Mouse (Mus musculus) embryo, embryonic 11 days (tissue): Measurements from ENCODE around the gene Cltc.

Experiments used
- DNase-seq: peaks from one replicate; pipeline ENCODE4 v3.0.0-alpha.2; 2015

The Cltc gene

DNA sequence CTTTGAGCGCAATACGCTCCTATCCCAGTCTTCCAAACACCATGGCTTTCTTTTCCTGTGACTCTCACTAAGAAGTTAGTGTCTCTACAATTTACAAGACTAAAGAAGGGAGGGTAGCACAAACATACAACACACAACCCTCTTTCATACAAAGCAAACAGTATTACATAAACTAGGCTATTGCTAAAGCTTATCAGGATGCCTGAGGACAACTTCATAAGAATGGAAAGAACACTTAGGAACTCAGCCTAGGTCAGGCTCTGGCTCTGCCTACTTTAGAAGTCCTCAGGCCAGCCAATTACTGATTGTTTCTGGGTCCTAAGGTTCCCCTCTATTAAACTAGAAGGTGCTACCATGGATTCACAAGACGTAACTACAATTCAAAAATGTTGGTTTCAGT, 76.6 kb downstream of the Cltc start:
- no peak for DNase-seq

GRCm38 (mm10) chr11:86678957-86679356, 78.4 kb downstream of the Cltc start:
- no peak for DNase-seq

- DNase-seq: no peak
Measured at GRCm38 (mm10) chr11:86675520-86675919, 81.8 kb downstream of the Cltc start.

DNA sequence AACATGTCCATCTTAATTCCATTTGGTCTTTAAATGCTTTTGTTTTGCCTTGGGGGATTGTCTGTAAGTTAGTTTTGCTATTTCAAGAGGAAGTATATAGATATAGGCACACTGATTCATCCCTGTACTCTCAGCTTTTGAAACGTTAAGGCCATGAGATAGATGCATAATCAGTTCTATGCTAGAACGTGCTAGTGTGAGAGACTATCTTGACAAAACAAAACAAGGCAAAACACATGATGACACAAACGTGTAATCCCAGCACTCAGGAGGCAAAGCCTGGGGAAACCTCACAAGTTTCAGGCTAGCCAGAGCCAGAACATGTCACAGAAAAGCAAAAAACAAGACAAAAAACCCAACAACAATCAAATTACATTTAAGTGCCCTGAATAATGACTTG, 84.6 kb downstream of the Cltc start:
- DNase-seq: no peak

GRCm38 (mm10) chr11:86671041-86671675, 86.2 kb downstream of the Cltc start:
- no peak for DNase-seq

GRCm38 (mm10) chr11:86668169-86668568, 89.2 kb downstream of the Cltc start:
- no peak for DNase-seq

DNA sequence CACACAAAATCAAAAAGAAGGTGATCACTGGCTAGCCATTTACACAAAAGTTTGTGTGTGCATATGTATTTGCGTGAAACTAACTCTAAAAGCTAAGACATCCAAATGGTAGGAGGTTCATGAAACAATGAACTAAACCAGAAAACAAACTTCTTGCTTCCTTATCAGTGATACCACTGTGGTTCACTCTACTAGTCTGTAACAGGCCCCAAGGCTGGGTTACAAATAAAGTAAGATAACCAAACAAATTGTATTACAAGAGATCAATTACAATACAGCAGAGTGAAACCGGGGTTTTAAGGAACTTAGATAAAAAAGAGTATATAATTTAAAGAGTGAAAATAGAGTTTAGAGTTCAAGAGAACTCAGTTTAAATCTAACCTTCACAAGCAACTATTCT, 89.8 kb downstream of the Cltc start:
- no peak for DNase-seq

GRCm38 (mm10) chr11:86664406-86664805, 93.0 kb downstream of the Cltc start:
- no peak for DNase-seq

DNA sequence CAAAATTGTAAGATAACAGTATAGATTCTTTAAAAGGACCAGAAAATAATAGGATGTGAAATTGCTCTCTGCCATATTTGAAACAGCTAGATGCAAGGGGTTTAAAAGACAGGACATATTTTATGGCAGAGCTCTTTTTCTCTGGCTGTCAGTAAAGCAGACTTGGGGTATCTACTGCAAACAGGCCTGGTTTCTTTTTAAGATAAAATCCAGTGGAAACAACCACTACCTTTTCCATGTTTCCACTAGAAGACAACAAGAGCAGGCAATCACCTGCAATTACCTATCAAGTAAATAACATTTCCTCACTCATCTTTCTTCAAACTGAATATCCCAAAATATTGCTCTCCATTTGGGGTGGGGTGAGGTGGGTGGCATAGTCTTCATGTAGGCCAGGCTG, 93.4 kb downstream of the Cltc start:
- DNase-seq: no peak

DNA sequence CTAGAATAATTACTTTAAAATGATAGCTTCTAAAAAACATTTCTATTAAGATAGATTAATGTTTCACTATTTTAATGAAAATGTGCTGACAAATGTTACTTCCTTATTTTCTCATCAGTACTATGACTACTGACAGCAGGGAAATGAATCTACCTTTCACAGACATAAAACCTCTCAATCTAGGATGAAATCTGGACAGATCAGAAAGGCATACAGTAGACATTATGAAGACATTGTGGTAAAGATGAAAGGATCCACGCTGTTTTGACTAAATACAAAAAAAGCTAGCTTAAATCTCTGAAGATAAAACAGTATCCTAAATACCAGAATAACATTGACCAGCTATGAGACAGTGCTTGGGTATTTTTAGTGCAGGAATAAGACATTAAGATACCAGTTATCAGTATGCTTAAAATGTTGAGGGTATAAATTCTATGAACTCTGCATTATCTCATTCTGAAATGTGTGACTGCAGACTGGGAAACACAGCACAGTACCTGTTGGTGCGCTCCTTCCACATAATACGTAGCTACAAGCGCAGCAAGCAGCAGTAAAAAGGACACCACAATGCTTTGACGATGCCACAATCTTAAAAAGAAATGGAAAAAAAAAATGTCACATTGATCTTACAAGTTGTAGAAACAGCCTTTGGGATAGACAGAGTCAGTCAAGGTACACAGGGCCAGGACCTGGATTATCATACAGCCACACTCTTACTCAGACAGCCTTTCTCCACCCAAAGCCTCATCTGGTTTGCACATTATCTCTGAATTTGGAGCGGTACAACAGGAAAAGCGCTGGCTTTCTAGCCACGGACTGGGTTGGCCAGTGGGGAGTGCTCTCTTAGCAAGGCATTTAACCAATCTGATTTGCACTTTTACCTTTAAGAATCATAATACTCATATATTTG, 94.1 kb downstream of the Cltc start:
- DNase-seq: no peak

- DNase-seq: no peak
Measured at GRCm38 (mm10) chr11:86657863-86658262, 99.5 kb downstream of the Cltc start.

DNA sequence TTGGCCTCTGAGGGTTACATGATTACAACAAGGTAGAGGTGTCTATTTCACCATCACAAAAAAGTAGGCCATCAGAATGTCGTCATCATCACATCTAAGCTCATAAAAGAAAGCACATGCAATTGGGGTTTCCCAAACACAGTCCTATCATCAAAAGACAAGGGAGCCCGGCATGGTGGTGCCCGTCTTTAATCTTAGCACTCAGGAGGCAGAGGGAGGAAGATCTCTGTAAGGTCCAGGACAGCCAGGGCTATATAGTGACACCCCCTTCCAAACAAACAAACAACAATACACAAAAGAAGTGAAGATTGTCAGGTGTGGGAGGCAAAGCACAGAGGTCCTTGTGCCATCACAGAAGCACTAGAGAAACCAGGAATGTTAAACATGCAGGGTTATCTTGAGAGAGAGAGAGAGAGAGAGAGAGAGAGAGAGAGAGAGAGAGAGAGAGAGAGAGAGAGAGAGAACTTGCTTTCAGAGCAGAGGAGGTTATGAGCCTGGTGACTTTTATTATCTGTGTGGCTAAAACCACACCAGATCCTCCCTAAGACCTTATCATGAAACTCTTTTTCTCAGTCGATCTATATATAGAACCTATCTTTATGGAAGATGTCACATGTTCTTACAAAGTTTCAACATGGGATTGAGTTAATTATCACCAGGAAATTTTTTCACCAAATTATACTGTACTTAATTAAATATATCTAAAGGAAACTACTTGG, 100.4 kb downstream of the Cltc start:
- DNase-seq: no peak

- DNase-seq: peak; percentile 59
Measured at GRCm38 (mm10) chr11:86655671-86656070, 101.7 kb downstream of the Cltc start.

DNA sequence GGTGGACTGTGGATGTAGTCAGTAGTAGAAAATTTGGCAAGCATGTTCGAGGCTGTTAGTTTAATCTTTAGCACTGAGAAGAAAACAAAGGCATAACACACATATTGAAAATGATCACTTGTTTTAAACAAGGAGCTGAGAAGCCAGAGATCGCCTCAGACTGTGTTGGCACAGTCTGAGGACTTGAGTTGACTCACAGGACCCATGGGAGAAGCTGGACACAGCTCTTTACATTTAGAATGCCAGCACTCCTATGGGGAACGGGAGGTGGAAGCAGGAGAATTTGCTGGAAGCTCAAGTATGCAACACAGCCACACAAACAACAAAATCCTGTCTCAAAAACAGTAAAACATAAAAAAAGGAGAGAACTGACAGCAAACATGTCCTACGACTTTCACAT, 103.3 kb downstream of the Cltc start:
- DNase-seq: no peak

GRCm38 (mm10) chr11:86653446-86653845, 103.9 kb downstream of the Cltc start:
- peak; percentile 76 for DNase-seq

GRCm38 (mm10) chr11:86652578-86652979, 104.8 kb downstream of the Cltc start:
- DNase-seq: no peak

DNA sequence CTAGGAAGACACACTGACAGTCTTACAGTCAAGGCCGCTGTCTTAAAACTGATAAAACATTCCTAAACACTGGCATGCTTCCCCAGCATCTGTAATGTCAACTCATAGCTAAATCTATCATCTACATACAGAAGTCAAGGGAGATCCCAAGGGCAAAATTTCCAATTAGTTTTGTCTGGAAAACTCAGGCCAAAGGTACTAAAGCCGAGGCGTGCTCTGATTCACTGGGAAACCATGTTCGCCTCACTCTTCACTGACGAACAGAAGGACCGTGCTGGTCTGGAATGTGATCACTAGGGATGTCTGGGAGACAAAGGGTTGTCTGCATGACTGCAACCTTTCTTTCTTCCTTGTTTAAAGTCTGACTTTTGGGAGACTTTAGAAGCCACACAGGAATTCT, 106.7 kb downstream of the Cltc start:
- DNase-seq: no peak

DNA sequence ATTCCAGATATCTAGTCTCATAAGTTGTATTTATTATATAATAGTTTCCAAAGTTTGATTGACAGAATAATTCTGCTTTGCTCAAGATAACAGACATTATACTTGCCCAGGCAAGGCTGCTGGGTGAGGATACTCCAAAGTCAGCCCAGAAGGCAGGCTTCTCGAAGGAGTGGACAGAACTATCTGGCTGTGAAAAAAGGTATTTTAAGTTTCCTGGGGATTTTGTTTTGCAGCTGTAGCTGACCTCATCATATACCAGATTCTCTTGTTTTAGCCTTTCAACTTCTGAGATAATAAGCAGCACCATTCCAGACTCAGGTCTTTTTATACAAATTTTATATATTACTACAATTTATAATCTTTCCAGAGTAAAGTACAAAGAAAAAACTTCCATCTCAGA, 107.8 kb downstream of the Cltc start:
- DNase-seq: no peak

DNA sequence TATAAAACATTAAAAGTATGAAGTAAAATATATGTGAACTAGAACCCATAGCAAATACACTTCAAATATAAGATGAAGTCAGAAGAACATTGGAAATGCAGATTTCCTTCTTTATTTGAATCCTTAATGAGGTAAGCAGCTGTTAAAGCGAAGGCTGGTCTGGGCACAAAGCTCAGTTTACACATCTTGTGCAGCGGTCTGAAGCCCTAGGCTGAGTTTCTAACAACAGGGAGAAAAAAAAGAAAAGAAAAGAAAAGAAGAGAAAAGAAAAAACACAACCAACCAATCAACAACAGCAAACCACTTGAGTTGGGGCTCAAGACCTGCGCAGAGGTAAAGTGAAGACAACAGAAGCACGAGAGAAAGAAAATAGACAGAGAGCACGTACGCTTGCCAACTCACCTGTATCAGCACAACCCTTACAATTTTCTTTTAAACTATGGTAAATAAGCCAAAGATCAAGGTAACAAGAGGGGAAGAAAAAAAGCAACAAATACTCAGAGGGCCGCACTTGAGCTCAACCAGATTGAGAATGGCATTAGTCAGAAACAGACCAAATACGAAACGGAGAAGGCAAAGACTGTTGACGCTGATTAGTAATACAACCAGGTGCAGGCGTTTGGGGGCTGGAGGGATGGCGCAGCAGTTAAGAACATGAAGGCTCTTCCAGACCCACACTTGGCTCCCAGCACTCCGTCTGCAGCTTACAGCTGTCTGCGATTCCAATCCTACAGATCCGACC, 109.5 kb downstream of the Cltc start:
- DNase-seq: no peak

GRCm38 (mm10) chr11:86646885-86647459, 110.4 kb downstream of the Cltc start:
- no peak for DNase-seq

- peak; percentile 49 for DNase-seq
Measured at GRCm38 (mm10) chr11:86646136-86646834, 111.1 kb downstream of the Cltc start.

GRCm38 (mm10) chr11:86644553-86644952, 112.8 kb downstream of the Cltc start:
- DNase-seq: no peak
